Mouse (Mus musculus): ENCODE results near the gene 2300009A05Rik.

DNA sequence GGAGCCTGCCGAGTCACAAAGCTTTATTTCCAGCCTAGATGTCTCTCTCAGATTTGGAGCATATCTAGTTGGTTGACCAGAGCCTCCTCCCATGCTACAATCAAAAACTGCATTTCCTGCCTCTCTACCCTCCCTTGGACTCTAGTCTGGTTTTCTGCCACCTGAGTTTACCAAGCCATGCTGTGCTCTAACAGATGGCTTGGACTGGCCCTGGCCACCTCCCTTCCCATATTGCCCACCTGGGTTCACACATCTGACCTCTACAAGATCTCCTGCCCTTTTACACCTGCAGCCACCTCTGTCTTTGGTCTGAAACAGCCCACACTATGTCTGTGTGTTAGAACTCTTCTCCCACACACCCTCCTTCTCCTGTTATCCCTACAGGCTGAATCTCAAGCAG is 50.9 kb downstream of the 2300009A05Rik start:
- TF ChIP-seq CTCF (IDR thresholded peaks at IDR 0.05; ENCODE audit: extremely low read depth, insufficient read length, insufficient replicate concordance, low read depth, low read length) (no peak), POLR2A (IDR thresholded peaks at IDR 0.05; ENCODE audit: low read depth, low read length) (no peak)
